Mouse (Mus musculus) lung, adult 2 months (tissue): Measurements from ENCODE around the gene Edf1.
"Not testable (repeated sequence)": the region's sequence is repeated elsewhere in the genome, so short reads cannot be mapped to it uniquely, and the experiment has no call there.

Experiments
- CTCF ChIP-seq: fragments of 200-500 bp; IDR thresholded peaks from 2 replicates; pipeline ENCODE4 v1.5.1; 2011; ENCODE audit warnings: mild to moderate bottlenecking, low read length, control low read depth; ENCODE audit not compliant: insufficient read depth
- POLR2A ChIP-seq: fragments of 200-500 bp; IDR thresholded peaks from 2 replicates; pipeline ENCODE4 v1.6.1; 2011; ENCODE audit warnings: low read depth, mild to moderate bottlenecking, control low read depth, low read length, borderline replicate concordance; ENCODE audit errors: extremely low read depth

DNA sequence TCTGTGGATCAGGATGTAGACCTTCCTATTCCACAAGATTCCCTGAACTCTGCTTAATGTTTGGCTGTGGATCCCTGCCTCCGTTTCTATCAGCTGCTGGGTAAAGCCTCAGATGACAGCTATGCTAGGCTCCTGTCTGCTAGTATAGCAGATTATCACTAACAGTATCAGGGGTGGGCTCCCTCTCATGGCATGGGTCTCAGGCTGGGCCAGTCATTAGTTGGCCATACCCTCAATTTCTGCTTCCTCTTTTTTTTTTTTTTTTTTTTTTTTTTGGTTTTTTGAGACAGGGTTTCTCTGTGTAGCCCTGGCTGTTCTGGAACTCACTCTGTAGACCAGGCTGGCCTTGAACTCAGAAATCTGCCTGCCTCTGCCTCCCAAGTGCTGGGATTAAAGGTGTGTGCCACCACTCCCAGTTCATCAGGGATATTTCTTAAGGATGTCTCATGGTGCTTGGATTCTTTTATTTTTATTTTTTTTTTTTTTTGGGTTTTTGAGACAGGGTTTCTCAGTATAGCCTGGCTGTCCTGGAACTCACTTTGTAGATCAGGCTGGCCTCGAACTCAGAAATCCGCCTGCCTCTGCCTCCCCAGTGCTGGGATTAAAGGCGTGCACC is 4.4 kb upstream of the Edf1 start:
- not testable (repeated sequence) for TF ChIP-seq POLR2A, CTCF
